Mouse (Mus musculus) midbrain, embryonic 10.5 days (tissue): ENCODE data around the gene Catip. TPM values are rescaled to one million over a fixed set of nuclear protein-coding genes. Genes with fewer than 3 reads are reported as not detected.
"Not testable (repeated sequence)": the region's sequence is repeated elsewhere in the genome, so short reads cannot be mapped to it uniquely, and the experiment has no call there.

Source experiments
- DNase-seq: peaks from one replicate; pipeline ENCODE4 v3.0.0-alpha.2; 2017; ENCODE audit warnings: low spot score
- H3K27ac ChIP-seq: fragments of 300-500 bp; sonication (generic); replicated peaks from 2 replicates; pipeline ENCODE4 v1.5.1; 2016; ENCODE audit warnings: mild to moderate bottlenecking
- H3K27me3 ChIP-seq: fragments of 300-500 bp; sonication (generic); 2 replicates; pipeline ENCODE4 v1.6.1; 2016; ENCODE audit warnings: low read depth, mild to moderate bottlenecking; ENCODE audit not compliant: poor library complexity, severe bottlenecking
- H3K36me3 ChIP-seq: fragments of 300-500 bp; sonication (generic); 2 replicates; pipeline ENCODE4 v1.6.1; 2016; ENCODE audit warnings: mild to moderate bottlenecking, moderate library complexity
- H3K4me1 ChIP-seq: fragments of 300-500 bp; sonication (generic); 2 replicates; pipeline ENCODE4 v1.6.1; 2016
- H3K4me3 ChIP-seq: fragments of 300-500 bp; sonication (generic); 2 replicates; pipeline ENCODE4 v1.5.1; 2016; ENCODE audit warnings: mild to moderate bottlenecking, moderate library complexity
- H3K9me3 ChIP-seq: fragments of 300-500 bp; sonication (generic); replicated peaks from 2 replicates; pipeline ENCODE4 v1.6.1; 2016; ENCODE audit warnings: mild to moderate bottlenecking
- WGBS: fragments of 180-500 bp; shearing (Covaris S2); methylation state at CpG from one replicate; pipeline ENCODE4 v1.1.7; 2016; 5-methylcytosine and 5-hydroxymethylcytosine counted together
- polyA plus RNA-seq: library from polyadenylated mRNA; unstranded; fragments of >200 nt; fragmentation: Nextera tagmentation; extraction: Ambion mirVana; gene quantifications from 2 replicates; pipeline ENCODE4 v1.2.1, GENCODE M21; 2016

Gene Catip
- polyA plus RNA-seq, 1 experiment from 2014 or later: 0.22 TPM

GRCm38 (mm10) chr1:74396456-74397222 is 34.7 kb downstream of the Catip start:
- Histone ChIP-seq H3K36me3 (peaks cover 30% of the 10 kb centered on the region), H3K4me1 (peaks cover 46% of the 10 kb centered on the region), H3K27ac (peak overlapping the region; percentile 89), H3K4me3 (peak overlapping the region; percentile 57)
- DNase-seq, H3K27me3 ChIP-seq, H3K9me3 ChIP-seq: not testable (repeated sequence)
- 6% methylated on average over 12 of the region's 12 CpGs for WGBS

DNA sequence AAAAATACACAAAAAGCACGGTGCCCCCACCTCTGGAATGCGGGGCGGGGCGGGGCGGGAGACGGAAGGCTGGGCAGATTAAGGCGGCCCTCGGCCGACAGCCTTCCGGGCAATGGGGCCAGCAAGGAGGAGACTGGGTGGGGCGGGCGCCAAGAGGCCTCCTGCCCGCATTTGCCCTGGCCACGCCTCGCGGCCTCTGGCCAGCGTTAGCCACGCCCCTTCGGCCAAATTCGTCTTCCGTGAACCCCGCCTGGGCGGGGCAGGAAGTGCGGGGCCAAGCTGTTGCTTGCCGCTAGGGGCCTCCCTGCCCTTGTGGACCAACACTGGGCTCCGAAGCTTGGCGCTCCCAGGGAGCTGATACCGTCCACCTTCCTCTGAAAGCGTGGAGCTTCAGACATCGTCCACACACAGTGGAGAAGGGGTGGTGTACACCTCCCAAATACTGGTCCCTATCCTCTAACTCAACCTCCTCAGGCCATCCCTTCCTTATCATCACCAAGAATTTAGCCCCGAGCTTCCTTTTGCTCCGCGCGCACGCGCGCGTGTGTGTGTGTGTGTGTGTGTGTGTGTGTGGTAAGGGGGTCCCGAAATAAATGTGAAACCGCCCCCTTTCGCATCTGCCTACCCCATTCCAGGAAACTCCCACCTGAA is 35.5 kb downstream of the Catip start:
- Histone ChIP-seq H3K27me3 (no peaks in the 10 kb centered on the region), H3K4me1 (peaks cover 40% of the 10 kb centered on the region), H3K36me3 (peaks cover 30% of the 10 kb centered on the region), H3K27ac (peak overlapping the region; percentile 89), H3K9me3 (no peaks in the 10 kb centered on the region), H3K4me3 (peak overlapping the region; percentile 57)
- peak; percentile 99 for DNase-seq
- WGBS: under 1% methylated on average over 41 of the region's 41 CpGs

- DNase-seq: peak; percentile 75
- Histone ChIP-seq H3K9me3 (no peaks in the 10 kb centered on the region), H3K4me1 (peaks cover 34% of the 10 kb centered on the region), H3K4me3 (peak overlapping the region; percentile 57), H3K27ac (peak overlapping the region; percentile 89), H3K36me3 (peaks cover 29% of the 10 kb centered on the region), H3K27me3 (no peaks in the 10 kb centered on the region)
- WGBS: 7% methylated on average over 11 of the region's 11 CpGs
Measured at GRCm38 (mm10) chr1:74397919-74398451, 36.1 kb downstream of the Catip start.

DNA sequence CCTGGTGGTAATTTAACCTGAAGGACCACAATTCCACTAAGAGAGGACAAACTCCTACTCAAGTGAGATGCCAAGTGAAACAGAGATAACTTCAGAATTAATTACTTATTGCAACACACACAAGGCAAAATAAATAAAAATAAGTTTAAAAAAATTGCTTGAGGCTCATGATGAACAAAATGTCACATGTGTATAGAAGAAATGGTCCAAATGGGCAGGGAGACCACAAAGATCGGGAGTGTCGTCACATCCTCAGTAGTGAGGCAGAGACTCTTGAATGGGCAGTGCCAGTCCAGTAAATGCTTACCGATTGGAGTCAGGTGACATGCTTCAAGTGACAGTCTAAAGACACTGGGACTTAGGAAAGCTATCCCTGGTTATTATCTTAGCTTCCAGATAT is 38.6 kb downstream of the Catip start:
- peaks cover 4% of the 10 kb centered on the region; the same call in 1 of the 2 replicates for H3K36me3 ChIP-seq
- 87% methylated on average over 3 of the region's 3 CpGs for WGBS
- no peaks in the 10 kb centered on the region for H3K27me3 ChIP-seq
- no peaks in the 10 kb centered on the region for H3K9me3 ChIP-seq
- no peak overlapping the region for H3K4me3 ChIP-seq
- no peak for DNase-seq
- H3K4me1 ChIP-seq: peaks cover 20% of the 10 kb centered on the region
- H3K27ac ChIP-seq: no peak overlapping the region

DNA sequence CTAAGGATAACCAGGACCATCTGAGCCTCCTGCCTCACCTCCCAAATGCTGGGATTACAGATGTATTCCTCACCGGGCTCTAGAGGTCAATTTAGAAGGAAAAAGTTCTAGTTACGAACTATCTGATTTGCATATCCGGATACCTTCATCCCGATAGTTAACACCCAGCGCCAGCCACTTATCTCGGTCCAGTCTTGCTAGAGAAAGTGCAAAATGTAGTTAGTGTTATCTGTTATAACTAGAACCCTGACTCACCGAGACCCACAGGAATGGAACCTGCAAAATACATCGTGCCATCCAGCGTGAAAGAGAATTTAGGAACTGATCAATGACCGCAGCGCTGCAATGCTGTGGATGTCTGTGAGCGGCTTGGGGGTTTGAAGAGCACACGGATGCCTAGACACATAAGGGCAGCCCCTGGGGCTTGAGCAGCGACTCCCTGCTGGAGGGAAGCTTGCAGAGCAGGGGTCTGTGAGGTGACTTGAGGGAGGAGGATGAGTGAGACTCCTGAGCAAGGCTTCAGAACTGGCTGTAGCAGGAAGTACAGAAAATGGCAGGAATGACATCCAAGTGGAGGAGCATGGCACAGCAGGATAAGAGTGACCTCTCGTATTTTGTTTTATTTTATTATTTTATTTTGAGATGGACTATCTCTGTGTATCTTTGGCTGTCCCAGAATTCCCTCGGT is 39.3 kb downstream of the Catip start:
- H3K27ac ChIP-seq: no peak overlapping the region
- WGBS: 58% methylated on average over 16 of the region's 16 CpGs
- H3K36me3 ChIP-seq: no peaks in the 10 kb centered on the region
- peaks cover 18% of the 10 kb centered on the region for H3K4me1 ChIP-seq
- no peak overlapping the region for H3K4me3 ChIP-seq
- no peak for DNase-seq
- no peaks in the 10 kb centered on the region for H3K27me3 ChIP-seq
- H3K9me3 ChIP-seq: no peaks in the 10 kb centered on the region

GRCm38 (mm10) chr1:74404206-74404605 is 42.3 kb downstream of the Catip start:
- Histone ChIP-seq H3K9me3 (no peaks in the 10 kb centered on the region), H3K36me3 (no peaks in the 10 kb centered on the region), H3K4me1 (peaks cover 3% of the 10 kb centered on the region; the same call in 1 of the 2 replicates), H3K27me3 (no peaks in the 10 kb centered on the region), H3K4me3 (no peak overlapping the region), H3K27ac (no peak overlapping the region)
- DNase-seq: no peak
- WGBS: 89% methylated on average over 4 of the region's 4 CpGs

- no peak for DNase-seq
- 62% methylated on average over 15 of the region's 15 CpGs for WGBS
- Histone ChIP-seq H3K36me3 (no peaks in the 10 kb centered on the region), H3K27me3 (no peaks in the 10 kb centered on the region), H3K4me3 (no peak within 1 kb of the TSS), H3K4me1 (peaks cover 3% of the 10 kb centered on the region; the same call in 1 of the 2 replicates), H3K9me3 (no peaks in the 10 kb centered on the region), H3K27ac (peak within 1 kb of the TSS; percentile 55; the same call in 1 of the 2 replicates)
Measured at GRCm38 (mm10) chr1:74408589-74409504, 46.9 kb downstream of the Catip start, which contains the start of gene Vil1. TSS of gene Vil1 (plus strand) at chr1:74409376.

- no peaks in the 10 kb centered on the region for H3K36me3 ChIP-seq
- no peaks in the 10 kb centered on the region for H3K9me3 ChIP-seq
- no peak overlapping the region for H3K4me3 ChIP-seq
- 55% methylated on average over 2 of the region's 2 CpGs for WGBS
- no peak for DNase-seq
- H3K27ac ChIP-seq: no peak overlapping the region
- H3K4me1 ChIP-seq: peaks cover 15% of the 10 kb centered on the region; the same call in 1 of the 2 replicates
- no peaks in the 10 kb centered on the region for H3K27me3 ChIP-seq
Measured at GRCm38 (mm10) chr1:74411753-74412325, 49.9 kb downstream of the Catip start.

- no peak for DNase-seq
- 86% methylated on average over 8 of the region's 8 CpGs for WGBS
- no peaks in the 10 kb centered on the region for H3K36me3 ChIP-seq
- H3K27me3 ChIP-seq: no peaks in the 10 kb centered on the region
- H3K4me1 ChIP-seq: peaks cover 15% of the 10 kb centered on the region; the same call in 1 of the 2 replicates
- H3K9me3 ChIP-seq: no peaks in the 10 kb centered on the region
- H3K27ac ChIP-seq: no peak overlapping the region
- H3K4me3 ChIP-seq: no peak overlapping the region
Measured at GRCm38 (mm10) chr1:74412711-74413110, 50.8 kb downstream of the Catip start.

- peak; percentile 42 for DNase-seq
- H3K4me3 ChIP-seq: no peak overlapping the region
- peaks cover 12% of the 10 kb centered on the region; the same call in 1 of the 2 replicates for H3K4me1 ChIP-seq
- H3K9me3 ChIP-seq: no peaks in the 10 kb centered on the region
- H3K27me3 ChIP-seq: no peaks in the 10 kb centered on the region
- 47% methylated on average over 4 of the region's 4 CpGs for WGBS
- H3K27ac ChIP-seq: no peak overlapping the region
- H3K36me3 ChIP-seq: no peaks in the 10 kb centered on the region
Measured at GRCm38 (mm10) chr1:74415143-74415542, 53.2 kb downstream of the Catip start.
